ENCODE assay signal across 8 mouse cellular contexts in the genomic region with DNA sequence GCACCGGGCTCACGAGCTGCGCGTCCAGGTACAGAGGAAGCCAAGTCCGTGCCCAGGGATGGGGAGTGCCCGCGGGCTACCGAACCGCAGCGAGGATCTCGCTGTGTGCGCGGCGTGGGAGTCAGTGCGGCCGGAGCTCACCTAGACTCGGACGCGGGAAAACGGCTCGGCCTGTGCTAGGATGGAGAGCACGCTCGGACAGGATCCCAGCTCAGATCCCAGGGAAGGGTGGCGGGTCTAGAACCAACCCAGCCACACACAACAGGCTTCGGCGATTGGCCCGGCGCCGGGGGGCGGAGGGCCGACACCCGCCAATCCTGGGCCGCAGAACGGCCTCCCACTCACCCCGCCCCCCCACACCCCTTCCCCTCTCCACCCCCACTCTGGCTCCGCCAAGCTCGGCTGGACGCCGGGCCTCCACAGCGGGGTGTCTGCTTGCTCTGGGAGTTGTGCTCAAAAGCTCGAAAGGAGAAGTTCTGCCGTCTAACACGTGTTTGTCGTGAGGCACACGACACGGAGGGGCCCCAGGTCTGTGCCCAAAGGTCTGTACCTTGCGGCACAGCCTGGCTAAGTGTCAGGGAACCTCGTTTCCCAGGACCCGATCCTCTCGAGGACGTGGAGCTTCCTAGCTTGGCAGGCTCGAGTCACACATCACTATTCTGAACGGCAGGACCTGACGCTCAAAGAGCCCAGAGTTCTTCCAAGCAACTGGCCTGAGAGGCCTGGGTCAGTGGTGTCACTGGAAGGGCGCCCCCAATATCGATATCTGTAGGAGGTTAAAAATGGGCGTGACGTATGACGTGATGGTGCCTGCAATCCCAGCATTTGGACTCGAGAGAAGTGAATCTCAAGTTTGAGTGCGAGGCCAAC. TPM values are rescaled to one million over a fixed set of nuclear protein-coding genes. Genes with fewer than 3 reads are reported as not detected.
DNase-seq lines count a peak whose midpoint lies in the region; ATAC-seq and TF ChIP-seq lines count a peak whose summit lies in the region.

TSS of gene Cbs (minus strand) at position 297 of the 870 bp plus-strand sequence.

- TF ChIP-seq EP300 in MEL (IDR thresholded peaks at IDR 0.05; ENCODE audit: low read depth in 1 of 2, low read length in 2 of 2), result 0 out of 4 replicates have a peak, but pooled peaks have one; percentile 19 to 30
- TF ChIP-seq EP300 in lung, postnatal 0 days (IDR thresholded peaks at IDR 0.05), result no peak

- peak; percentile 61 to 72; a peak in 2 of 4 replicates for TF ChIP-seq POLR2A in MEL (IDR thresholded peaks at IDR 0.05; ENCODE audit: control insufficient read depth in 1 of 2, insufficient read depth in 1 of 2, low read depth in 1 of 2, low read length in 2 of 2, poor library complexity in 1 of 2)
- no peak for TF ChIP-seq POLR2A in cerebellum, adult 2 months (IDR thresholded peaks at IDR 0.05; ENCODE audit: borderline replicate concordance, insufficient read depth, low read length)

- peak within 1 kb of the TSS; percentile 59 to 97 for H3K4me3 ChIP-seq in MEL (ENCODE audit: control insufficient read depth in 1 of 2, insufficient read depth in 1 of 2, low read depth in 2 of 2, low read length in 2 of 2)
- H3K4me3 ChIP-seq in cerebellum, adult 2 months (replicated peaks; ENCODE audit: insufficient read depth, low read depth, low read length), result peak within 1 kb of the TSS; percentile 63
- H3K4me3 ChIP-seq in lung, postnatal 0 days (ENCODE audit: low read depth, low read length), result peak within 1 kb of the TSS; percentile 45

- no peak; a peak in 1 of 6 replicates for TF ChIP-seq CTCF in MEL (IDR thresholded peaks at IDR 0.05 in 2 of 3, conservative IDR thresholded peaks at IDR 0.05 in 1 of 3; ENCODE audit: control insufficient read depth in 1 of 3, insufficient read depth in 1 of 3, low read depth in 2 of 3, low read length in 3 of 3, poor library complexity in 1 of 3, severe bottlenecking in 1 of 3)
- TF ChIP-seq CTCF in cerebellum, adult 2 months (IDR thresholded peaks at IDR 0.05; ENCODE audit: borderline replicate concordance, insufficient read depth, low read depth, low read length), result no peak
- no peak for TF ChIP-seq CTCF in lung, postnatal 0 days (IDR thresholded peaks at IDR 0.05)

- peak within 1 kb of the TSS; percentile 72 for H3K9ac ChIP-seq in MEL (ENCODE audit: control insufficient read depth, low read depth, low read length, poor library complexity, severe bottlenecking)
- H3K9ac ChIP-seq in lung, postnatal 0 days (replicated peaks; ENCODE audit: low read depth), result peak within 1 kb of the TSS; percentile 19

- TF ChIP-seq RAD21 in MEL (IDR thresholded peaks at IDR 0.05; ENCODE audit: low read depth, low read length), result no peak

- H3K79me2 ChIP-seq in MEL (ENCODE audit: control insufficient read depth, insufficient read depth, low read length, poor library complexity), result no peaks in the 10 kb centered on the region

- H3K27ac ChIP-seq in MEL (ENCODE audit: control insufficient read depth, low read depth, low read length), result peak within 1 kb of the TSS; percentile 17
- no peak within 1 kb of the TSS for H3K27ac ChIP-seq in cerebellum, adult 2 months (ENCODE audit: insufficient read depth, low read length)
- H3K27ac ChIP-seq in lung, postnatal 0 days (ENCODE audit: low read length), result peak within 1 kb of the TSS; percentile 55; the same call in 1 of the 2 replicates

- peak; percentile 55; the same call in 1 of the 2 replicates for ATAC-seq in frontal cortex, adult (ENCODE audit: low TSS enrichment)
- peak; percentile 96 for ATAC-seq in lung, postnatal 0 days

- 6% methylated on average over 60 of the region's 61 CpGs for WGBS in cerebellum, adult 2 months
- WGBS in lung, postnatal 0 days, result 2% methylated on average over 60 of the region's 61 CpGs

- no peaks in the 10 kb centered on the region for H3K27me3 ChIP-seq in MEL (ENCODE audit: control insufficient read depth in 1 of 2, insufficient read depth in 2 of 2, low read length in 2 of 2)
- peaks cover 2% of the 10 kb centered on the region; the same call in 1 of the 2 replicates for H3K27me3 ChIP-seq in cerebellum, adult 2 months (ENCODE audit: control insufficient read depth, insufficient read depth, low read length)
- H3K27me3 ChIP-seq in lung, postnatal 0 days (replicated peaks; ENCODE audit: insufficient read depth, low read length), result no peaks in the 10 kb centered on the region

- peaks cover 2 to 18% of the 10 kb centered on the region in 2 experiments; a peak in 3 of 4 replicates for H3K4me1 ChIP-seq in MEL (ENCODE audit: control insufficient read depth in 1 of 2, insufficient read depth in 2 of 2, low read length in 2 of 2)
- H3K4me1 ChIP-seq in cerebellum, adult 2 months (ENCODE audit: control insufficient read depth, insufficient read depth, low read length), result no peaks in the 10 kb centered on the region
- peaks cover 5% of the 10 kb centered on the region for H3K4me1 ChIP-seq in lung, postnatal 0 days (ENCODE audit: insufficient read depth, low read depth, low read length)

- peak; percentile 89 for DNase-seq in MEL (ENCODE audit: low read depth, low spot score)
- DNase-seq in cerebellum, adult 2 months, result peak; percentile 48 to 62
- peak; percentile 83 for DNase-seq in heart, postnatal 4 days
- DNase-seq in layer of hippocampus, adult 9-11 months, result peak; percentile 71
- DNase-seq in lung, postnatal 0 days (ENCODE audit: low spot score), result peak; percentile 84
- peak; percentile 90 for DNase-seq in ovary, postnatal 36 days (ENCODE audit: low spot score)
- peak; percentile 62 for DNase-seq in urinary bladder, adult 2 months (ENCODE audit: low spot score)

- peak within 1 kb of the TSS; percentile 89 for H3K4me2 ChIP-seq in lung, postnatal 0 days (replicated peaks; ENCODE audit: low read depth, low read length)

- H3K36me3 ChIP-seq in MEL (ENCODE audit: control insufficient read depth in 1 of 2, insufficient read depth in 2 of 2, low read length in 2 of 2), result no peaks in the 10 kb centered on the region; a peak in 1 of 4 replicates
- H3K36me3 ChIP-seq in lung, postnatal 0 days (ENCODE audit: insufficient read depth, low read length), result no peaks in the 10 kb centered on the region

- no peaks in the 10 kb centered on the region for H3K9me3 ChIP-seq in MEL (replicated peaks; ENCODE audit: insufficient read depth, low read length)
- H3K9me3 ChIP-seq in lung, postnatal 0 days (ENCODE audit: low read length), result no peaks in the 10 kb centered on the region

TF ChIP-seq in MEL, 35 proteins besides CTCF, POLR2A, EP300 and RAD21 (continues in another document):
- TF ChIP-seq ZC3H11A (IDR thresholded peaks at IDR 0.05; ENCODE audit: low read depth, low read length), result no peak
- peak; percentile 35; the same call in 1 of the 2 replicates for TF ChIP-seq POLR2AphosphoS2 (IDR thresholded peaks at IDR 0.05; ENCODE audit: low read length)
- no peak for TF ChIP-seq ZNF384 (IDR thresholded peaks at IDR 0.05; ENCODE audit: low read depth, low read length)
- no peak for TF ChIP-seq MYB (IDR thresholded peaks at IDR 0.05; ENCODE audit: low read depth, low read length)
- TF ChIP-seq MAFK (IDR thresholded peaks at IDR 0.05; ENCODE audit: borderline replicate concordance, low read depth, low read length), result no peak
- peak; percentile 87 for TF ChIP-seq MXI1 (IDR thresholded peaks at IDR 0.05; ENCODE audit: low read depth, low read length)
- TF ChIP-seq RCOR1 (IDR thresholded peaks at IDR 0.05; ENCODE audit: low read depth, low read length), result no peak; the same call in 1 of the 2 replicates
- no peak for TF ChIP-seq USF1 (IDR thresholded peaks at IDR 0.05; ENCODE audit: low read depth, low read length)
- peak; percentile 74; the same call in 1 of the 2 replicates for TF ChIP-seq MAZ (IDR thresholded peaks at IDR 0.05; ENCODE audit: low read depth, low read length)
- no peak for TF ChIP-seq E2F4 (IDR thresholded peaks at IDR 0.05; ENCODE audit: borderline replicate concordance, low read depth, low read length)
- TF ChIP-seq TAL1 (IDR thresholded peaks at IDR 0.05; ENCODE audit: low read length), result no peak
- peak; percentile 26; the same call in 1 of the 2 replicates for TF ChIP-seq CHD2 (IDR thresholded peaks at IDR 0.05; ENCODE audit: low read length)
- TF ChIP-seq ETS1 (IDR thresholded peaks at IDR 0.05; ENCODE audit: low read depth, low read length), result peak; percentile 50; the same call in 1 of the 2 replicates
- TF ChIP-seq KAT2A (conservative IDR thresholded peaks at IDR 0.05; ENCODE audit: low read depth, low read length), result no peak; the same call in 1 of the 2 replicates
- TF ChIP-seq GATA1 (IDR thresholded peaks at IDR 0.05; ENCODE audit: low read depth, low read length), result no peak
- peak; percentile 86 for TF ChIP-seq MYC (IDR thresholded peaks at IDR 0.05; ENCODE audit: low read depth, low read length)
- no peak for TF ChIP-seq HCFC1 (IDR thresholded peaks at IDR 0.05; ENCODE audit: low read depth, low read length)
- TF ChIP-seq SIN3A (IDR thresholded peaks at IDR 0.05; ENCODE audit: low read length), result peak; percentile 82
- peak; percentile 74 for TF ChIP-seq NELFE (IDR thresholded peaks at IDR 0.05; ENCODE audit: low read depth, low read length)
- TF ChIP-seq NRF1 (IDR thresholded peaks at IDR 0.05; ENCODE audit: insufficient read depth, low read depth, low read length, poor library complexity, severe bottlenecking), result 0 out of 2 replicates have a peak, but pooled peaks have one; percentile 18
- TF ChIP-seq JUND (IDR thresholded peaks at IDR 0.05; ENCODE audit: low read depth, low read length), result no peak
- TF ChIP-seq MAX (IDR thresholded peaks at IDR 0.05; ENCODE audit: low read length), result peak; percentile 91
- TF ChIP-seq SMC3 (IDR thresholded peaks at IDR 0.05; ENCODE audit: low read depth, low read length), result no peak; the same call in 1 of the 2 replicates
- no peak for TF ChIP-seq ELF1 (IDR thresholded peaks at IDR 0.05; ENCODE audit: low read depth, low read length)
- TF ChIP-seq USF2 (IDR thresholded peaks at IDR 0.05; ENCODE audit: borderline replicate concordance in 1 of 2, insufficient read depth in 1 of 2, low read depth in 1 of 2, low read length in 2 of 2), result 0 out of 4 replicates have a peak, but pooled peaks of 1 of the 2 experiments have one; percentile 12
- peak; percentile 20; the same call in 1 of the 2 replicates for TF ChIP-seq TCF12 (IDR thresholded peaks at IDR 0.05; ENCODE audit: low read depth, low read length)
- no peak for TF ChIP-seq ZKSCAN1 (IDR thresholded peaks at IDR 0.05; ENCODE audit: low read depth, low read length)

RNA-seq across cellular contexts. Expression of gene Cbs, which starts in this region (rescaled TPM):
- total RNA-seq in MEL (2012; rRNA removed), result 11.2 and 13.7 TPM in 2 replicates
- polyA plus RNA-seq in MEL (2012; ENCODE audit: insufficient read depth in 1 of 2, insufficient read length in 2 of 2, low read depth in 1 of 2, low replicate concordance in 2 of 2, missing spikeins in 1 of 2), result 10 to 100 TPM in 1 of 2 experiments, not detected in 1; 16.8 TPM
- 33.9 and 34.8 TPM in 2 replicates for polyA plus RNA-seq in cerebellum, adult 2 months (2012; rRNA removed)
- total RNA-seq in heart, postnatal 4 days (2021), result 1 to 10 TPM in 1 of 2 experiments, under 1 TPM in 1; 0.45 to 1.1 TPM
- polyA plus RNA-seq in lung, postnatal 0 days (2015; fragmentation: Nextera tagmentation; extraction: Ambion mirVana), result 1.2 and 1.4 TPM in 2 replicates
- polyA plus RNA-seq in urinary bladder, adult 2 months (2012; rRNA removed), result 0.88 and 1.4 TPM in 2 replicates
